Mouse (Mus musculus): Measurements from ENCODE around the gene Slc13a3.

The Slc13a3 gene

GRCm38 (mm10) chr2:165415141-165415721 is 57.8 kb downstream of the Slc13a3 start:
- no peak for DNase-seq (ENCODE audit: extremely low spot score, low read depth, low spot score)

GRCm38 (mm10) chr2:165414321-165414720 is 58.7 kb downstream of the Slc13a3 start:
- no peak for DNase-seq (ENCODE audit: extremely low spot score, low read depth, low spot score)

GRCm38 (mm10) chr2:165413884-165414283 is 59.1 kb downstream of the Slc13a3 start:
- DNase-seq (ENCODE audit: extremely low spot score, low read depth, low spot score), result no peak

GRCm38 (mm10) chr2:165407700-165408301 is 65.2 kb downstream of the Slc13a3 start:
- DNase-seq (ENCODE audit: extremely low spot score, low read depth, low spot score), result no peak

- no peak for DNase-seq (ENCODE audit: extremely low spot score, low read depth, low spot score)
Measured at GRCm38 (mm10) chr2:165405351-165405750, 67.7 kb downstream of the Slc13a3 start.

GRCm38 (mm10) chr2:165404951-165405350 is 68.1 kb downstream of the Slc13a3 start:
- DNase-seq (ENCODE audit: extremely low spot score, low read depth, low spot score), result no peak

- DNase-seq (ENCODE audit: extremely low spot score, low read depth, low spot score), result no peak
Measured at GRCm38 (mm10) chr2:165398164-165398785, 74.8 kb downstream of the Slc13a3 start.

GRCm38 (mm10) chr2:165397502-165398163 is 75.4 kb downstream of the Slc13a3 start:
- DNase-seq (ENCODE audit: extremely low spot score, low read depth, low spot score), result no peak

- DNase-seq (ENCODE audit: extremely low spot score, low read depth, low spot score), result no peak
Measured at GRCm38 (mm10) chr2:165396831-165397501, 76.1 kb downstream of the Slc13a3 start.

- DNase-seq (ENCODE audit: extremely low spot score, low read depth, low spot score), result no peak
Measured at GRCm38 (mm10) chr2:165392156-165392555, 80.9 kb downstream of the Slc13a3 start.

- DNase-seq (ENCODE audit: extremely low spot score, low read depth, low spot score), result no peak
Measured at GRCm38 (mm10) chr2:165391561-165391960, 81.5 kb downstream of the Slc13a3 start.

- DNase-seq (ENCODE audit: extremely low spot score, low read depth, low spot score), result no peak
Measured at GRCm38 (mm10) chr2:165389299-165389952, 83.6 kb downstream of the Slc13a3 start.

- DNase-seq (ENCODE audit: extremely low spot score, low read depth, low spot score), result peak; percentile 90
Measured at GRCm38 (mm10) chr2:165387844-165388495, 85.1 kb downstream of the Slc13a3 start, which contains the start of gene Zfp334. Zfp334 (minus strand) TSS chr2:165388259.

GRCm38 (mm10) chr2:165387370-165387769 is 85.7 kb downstream of the Slc13a3 start:
- no peak for DNase-seq (ENCODE audit: extremely low spot score, low read depth, low spot score)

- no peak for DNase-seq (ENCODE audit: extremely low spot score, low read depth, low spot score)
Measured at GRCm38 (mm10) chr2:165380050-165380449, 93.0 kb downstream of the Slc13a3 start.

GRCm38 (mm10) chr2:165376001-165376400 is 97.0 kb downstream of the Slc13a3 start:
- no peak for DNase-seq (ENCODE audit: extremely low spot score, low read depth, low spot score)

GRCm38 (mm10) chr2:165375478-165375877 is 97.6 kb downstream of the Slc13a3 start:
- no peak for DNase-seq (ENCODE audit: extremely low spot score, low read depth, low spot score)

GRCm38 (mm10) chr2:165371066-165371465 is 102.0 kb downstream of the Slc13a3 start:
- DNase-seq (ENCODE audit: extremely low spot score, low read depth, low spot score), result no peak

GRCm38 (mm10) chr2:165370348-165370747 is 102.7 kb downstream of the Slc13a3 start:
- no peak for DNase-seq (ENCODE audit: extremely low spot score, low read depth, low spot score)

- no peak for DNase-seq (ENCODE audit: extremely low spot score, low read depth, low spot score)
Measured at GRCm38 (mm10) chr2:165368496-165368895, 104.5 kb downstream of the Slc13a3 start, which contains the start of gene Zfp663. Zfp663 (minus strand) TSS chr2:165368729.
